Mouse (Mus musculus): ENCODE data around the gene Smurf1.
A peak's percentile ranks its signal among the peaks of the same experiment; 100 is the strongest.

Gene Smurf1

GRCm38 (mm10) chr5:144915828-144916227, 49.8 kb downstream of the Smurf1 start:
- no peak for DNase-seq (ENCODE audit: low read depth in 2 of 2, low spot score in 2 of 2)

DNA sequence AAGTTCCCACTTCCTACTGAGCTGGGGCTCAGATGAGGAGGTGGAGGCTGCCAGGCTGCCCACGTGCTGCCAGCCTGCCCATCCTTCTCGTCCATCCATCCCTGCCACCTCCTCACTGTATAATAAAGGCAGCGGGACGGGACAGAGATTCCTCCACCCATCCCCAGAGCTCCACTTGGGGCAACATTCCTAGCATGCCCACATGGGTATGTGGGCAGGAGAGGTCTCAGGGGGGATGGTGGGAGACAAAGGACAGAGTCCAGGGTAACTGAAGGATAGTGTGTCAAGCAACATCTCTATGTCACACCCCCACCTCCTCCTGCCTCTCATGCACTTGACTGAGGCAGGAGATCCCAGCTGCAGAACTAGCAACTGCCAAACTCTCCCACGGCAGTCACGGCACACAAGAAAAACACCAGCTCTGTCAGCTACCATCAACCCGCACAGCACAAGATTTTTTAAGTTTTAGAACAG, 51.2 kb downstream of the Smurf1 start:
- DNase-seq (ENCODE audit: low read depth in 2 of 2, low spot score in 2 of 2) = no peak

- no peak for DNase-seq (ENCODE audit: low read depth in 2 of 2, low spot score in 2 of 2)
Measured at GRCm38 (mm10) chr5:144913923-144914322, 51.7 kb downstream of the Smurf1 start.

DNA sequence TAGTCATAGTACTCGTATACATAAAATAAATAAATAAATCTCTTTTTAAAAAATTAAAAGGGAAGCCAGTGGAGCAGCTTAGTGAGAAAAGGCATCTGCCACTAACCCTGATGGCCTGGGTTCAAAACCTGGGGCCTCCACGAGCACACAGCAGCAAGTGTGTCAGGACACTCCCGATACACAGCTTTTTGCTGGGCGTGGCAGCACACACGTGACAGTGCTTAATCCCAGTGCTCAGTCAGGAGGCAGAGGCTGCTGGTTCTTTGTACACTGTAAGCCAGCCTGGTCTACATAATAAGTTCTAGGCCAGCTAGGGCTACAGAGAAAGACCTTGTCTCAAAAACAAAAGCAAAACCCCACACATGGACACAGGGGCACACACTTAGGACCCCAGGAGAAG, 52.3 kb downstream of the Smurf1 start:
- DNase-seq (ENCODE audit: low read depth in 2 of 2, low spot score in 2 of 2) = no peak

DNA sequence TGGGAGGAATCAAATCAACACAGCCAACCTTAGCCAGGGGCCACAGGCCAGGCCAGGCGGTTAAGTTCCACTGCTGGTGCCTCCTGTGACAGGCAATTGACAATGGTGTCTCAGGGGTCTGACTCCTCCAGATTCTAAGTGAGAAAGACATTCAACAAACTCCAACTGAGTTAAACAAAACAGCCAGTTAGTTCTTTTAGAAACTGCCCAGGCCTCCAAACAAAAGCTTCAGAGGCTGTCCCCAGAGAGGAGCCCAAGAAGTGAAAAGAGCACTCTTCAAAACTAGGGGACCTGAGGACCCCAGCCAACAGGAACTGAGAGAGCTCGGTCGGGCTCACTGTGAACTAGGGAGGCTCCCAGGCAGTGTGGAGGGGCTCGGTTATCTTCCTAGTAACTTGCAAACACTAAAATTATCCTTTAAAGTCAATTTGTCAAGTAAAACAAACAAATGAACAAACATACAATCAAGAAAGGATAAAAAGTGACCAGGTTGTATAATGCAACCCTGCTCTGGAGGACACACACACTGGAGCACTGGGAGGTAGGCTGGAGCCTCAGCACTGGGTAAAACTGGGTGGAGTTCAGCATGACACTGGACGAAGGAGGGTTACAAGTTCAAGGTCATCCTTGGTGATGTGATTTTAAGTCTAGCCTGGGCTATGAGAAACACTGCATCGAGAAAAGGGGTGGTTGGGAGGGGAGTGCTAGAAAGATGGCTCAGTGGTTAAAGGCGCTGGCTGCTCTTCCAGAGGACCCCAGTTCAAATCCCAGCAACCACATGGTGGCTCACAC, 52.9 kb downstream of the Smurf1 start:
- DNase-seq (ENCODE audit: low read depth in 2 of 2, low spot score in 2 of 2) = no peak

DNA sequence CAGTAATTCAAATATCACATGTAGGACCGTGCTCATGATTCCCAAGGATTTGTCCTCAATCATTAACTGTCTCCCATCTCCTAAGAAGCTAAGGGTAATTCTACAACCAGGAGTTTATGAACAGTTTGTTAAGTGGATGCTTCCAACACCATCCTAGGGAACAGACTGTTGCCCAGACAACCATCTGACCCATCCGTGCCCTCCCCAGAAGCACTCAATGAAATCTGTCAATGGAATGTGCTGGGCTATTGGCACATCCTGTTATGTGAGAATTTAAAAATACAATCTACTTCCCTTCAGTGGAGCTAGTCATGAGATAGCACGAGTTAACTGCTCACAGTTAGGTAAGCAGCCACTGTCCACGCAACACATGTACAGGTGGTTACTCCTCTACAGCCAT, 56.1 kb downstream of the Smurf1 start:
- DNase-seq (ENCODE audit: low read depth in 2 of 2, low spot score in 2 of 2) = no peak

DNA sequence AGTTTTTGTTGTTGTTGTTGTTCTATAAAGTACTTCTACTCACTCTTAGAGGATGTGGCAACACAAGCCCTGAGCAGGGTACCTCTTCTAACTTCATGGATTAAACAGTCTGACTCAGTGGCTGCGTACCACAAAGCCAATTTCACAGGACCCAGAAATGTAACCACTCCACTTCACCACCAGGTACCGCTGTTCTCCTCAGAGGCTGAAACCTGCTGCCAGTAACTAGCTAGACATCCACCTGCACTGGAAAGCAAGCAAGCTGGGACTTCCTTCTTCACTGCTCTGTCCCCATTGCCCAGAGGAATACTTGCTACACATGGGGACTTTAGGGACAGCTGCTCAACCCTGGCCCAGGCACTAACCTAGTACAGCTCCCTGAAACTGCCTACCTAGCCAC, 58.1 kb downstream of the Smurf1 start:
- DNase-seq (ENCODE audit: low read depth in 2 of 2, low spot score in 2 of 2) = peak in 1 of 2 experiments; percentile 18

DNA sequence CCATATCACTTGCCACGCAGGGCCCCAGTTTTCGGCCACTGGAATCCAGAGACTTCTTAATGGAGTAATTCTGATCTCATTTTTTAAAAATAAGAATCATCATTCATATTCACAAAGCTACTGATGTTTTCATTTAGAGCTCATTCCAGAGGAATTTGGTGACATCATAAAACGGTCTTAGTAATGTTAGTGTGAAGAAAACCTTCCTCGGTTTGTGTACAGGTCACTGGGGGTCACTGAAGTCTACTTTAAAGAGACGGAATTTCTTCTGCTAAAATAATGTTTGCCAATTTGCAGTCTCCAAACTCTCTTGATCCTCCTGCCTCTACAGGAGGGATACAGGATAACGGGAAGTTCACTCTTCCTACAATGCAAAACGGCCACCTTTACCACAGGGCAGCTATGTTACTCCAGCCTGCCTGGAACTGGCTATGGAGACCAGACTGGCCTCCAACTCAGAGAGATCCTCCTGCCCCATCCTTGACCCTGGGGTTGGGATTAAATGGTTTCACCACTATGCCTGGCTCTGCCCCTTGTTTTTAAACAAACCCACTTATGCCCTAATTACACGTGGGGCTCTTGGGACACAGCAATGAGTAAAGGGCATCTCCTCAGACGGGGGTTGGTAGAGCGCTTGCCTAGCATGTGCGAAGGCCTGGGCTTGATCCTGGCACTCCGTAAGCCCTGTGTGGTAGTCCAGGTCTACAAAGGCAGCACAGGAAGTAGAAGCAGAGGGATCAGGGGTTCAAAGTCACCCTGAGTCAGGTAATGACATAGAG, 61.1 kb downstream of the Smurf1 start:
- no peak for DNase-seq (ENCODE audit: low read depth in 2 of 2, low spot score in 2 of 2)

GRCm38 (mm10) chr5:144901791-144902190, 63.9 kb downstream of the Smurf1 start:
- DNase-seq (ENCODE audit: low read depth in 2 of 2, low spot score in 2 of 2) = no peak

GRCm38 (mm10) chr5:144901035-144901434, 64.6 kb downstream of the Smurf1 start:
- no peak for DNase-seq (ENCODE audit: low read depth in 2 of 2, low spot score in 2 of 2)

DNA sequence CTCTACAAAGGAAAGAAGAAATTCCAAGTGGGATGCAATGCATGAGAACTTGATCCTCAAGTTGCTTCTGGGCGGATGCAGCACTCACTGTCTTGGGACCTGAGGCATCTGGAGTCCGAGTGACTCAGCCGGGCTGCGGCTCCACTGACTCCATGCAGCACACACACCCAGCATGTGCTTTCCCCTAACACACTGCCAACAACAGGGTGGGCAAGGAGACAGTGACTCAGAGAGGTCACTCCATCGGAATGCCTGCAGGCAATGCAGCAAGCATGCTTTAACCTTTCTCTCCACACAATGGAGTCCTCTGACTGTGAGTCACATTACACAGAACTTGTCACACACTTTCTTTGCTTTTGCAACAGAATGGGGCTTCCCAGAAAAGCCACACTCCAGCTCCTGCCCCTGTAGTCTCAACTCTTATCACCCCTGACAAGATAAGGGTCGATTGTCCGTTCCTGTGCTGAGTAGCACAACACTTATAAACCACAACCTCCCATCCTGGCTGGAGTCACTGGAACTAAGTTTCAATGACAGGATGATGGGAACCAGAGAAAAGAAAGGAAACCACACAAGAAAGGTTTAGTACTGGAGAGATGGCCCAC, 67.1 kb downstream of the Smurf1 start:
- no peak for DNase-seq (ENCODE audit: low read depth in 2 of 2, low spot score in 2 of 2)

- no peak for DNase-seq (ENCODE audit: low read depth in 2 of 2, low spot score in 2 of 2)
Measured at GRCm38 (mm10) chr5:144897881-144898280, 67.8 kb downstream of the Smurf1 start.

GRCm38 (mm10) chr5:144891276-144891675, 74.4 kb downstream of the Smurf1 start:
- no peak for DNase-seq (ENCODE audit: low read depth in 2 of 2, low spot score in 2 of 2)

DNA sequence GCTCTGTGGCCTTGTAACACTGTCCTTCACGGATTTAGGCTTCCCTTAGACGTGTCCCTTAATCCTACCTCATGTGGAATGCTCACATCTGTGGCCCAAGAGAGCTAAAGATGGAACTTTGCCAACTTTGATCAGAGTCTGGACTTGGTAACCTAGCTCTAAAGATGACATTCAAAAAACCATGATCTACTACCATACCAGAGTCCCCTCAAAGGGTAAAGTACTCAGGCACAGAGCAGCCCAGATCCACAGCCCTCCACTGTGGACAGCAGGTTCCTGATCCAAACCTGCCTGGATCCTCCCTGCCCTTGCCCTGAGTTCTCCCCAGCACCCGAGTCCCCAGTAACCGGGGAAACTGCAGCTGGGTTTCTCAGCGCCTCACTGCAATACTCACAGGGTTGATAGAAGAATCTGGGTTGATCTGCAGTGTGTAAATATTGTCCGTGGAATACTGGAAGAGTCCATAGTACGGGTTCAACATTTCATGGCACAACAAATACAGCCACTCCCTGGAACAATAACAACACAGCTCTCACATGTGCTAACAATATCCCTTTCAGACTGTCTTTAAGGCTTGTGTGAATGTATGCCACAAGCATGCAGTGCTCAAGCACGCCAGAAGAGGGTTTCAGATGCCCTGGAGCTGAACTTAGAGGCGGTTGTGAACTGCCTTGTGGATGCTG, 79.5 kb downstream of the Smurf1 start:
- no peak for DNase-seq (ENCODE audit: low read depth in 2 of 2, low spot score in 2 of 2)

GRCm38 (mm10) chr5:144884629-144885217, 80.9 kb downstream of the Smurf1 start:
- no peak for DNase-seq (ENCODE audit: low read depth in 2 of 2, low spot score in 2 of 2)

- no peak for DNase-seq (ENCODE audit: low read depth in 2 of 2, low spot score in 2 of 2)
Measured at GRCm38 (mm10) chr5:144881670-144882399, 83.8 kb downstream of the Smurf1 start.

DNA sequence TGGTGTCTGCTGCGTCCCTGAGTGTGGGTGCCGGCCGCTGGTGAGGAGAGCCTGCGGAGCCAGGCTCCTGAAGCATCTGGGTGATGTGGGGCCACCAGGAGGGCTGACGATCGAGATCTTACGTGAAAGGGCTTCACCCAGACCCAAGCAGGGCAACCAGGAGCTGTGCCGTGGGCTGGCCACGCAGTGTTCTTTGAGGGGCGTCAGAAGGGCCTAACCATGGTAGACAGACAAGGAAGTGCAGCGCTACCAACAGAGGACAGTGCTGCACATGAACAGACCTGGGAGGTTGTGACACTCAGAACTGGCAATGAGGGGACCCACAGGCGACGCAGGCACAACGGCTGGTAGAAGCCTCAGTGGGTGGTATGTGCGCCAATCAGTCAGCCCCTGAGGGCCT, 88.6 kb downstream of the Smurf1 start:
- DNase-seq (ENCODE audit: low read depth in 2 of 2, low spot score in 2 of 2) = no peak

GRCm38 (mm10) chr5:144875892-144876291, 89.8 kb downstream of the Smurf1 start:
- DNase-seq (ENCODE audit: low read depth in 2 of 2, low spot score in 2 of 2) = peak; percentile 34 to 51

DNA sequence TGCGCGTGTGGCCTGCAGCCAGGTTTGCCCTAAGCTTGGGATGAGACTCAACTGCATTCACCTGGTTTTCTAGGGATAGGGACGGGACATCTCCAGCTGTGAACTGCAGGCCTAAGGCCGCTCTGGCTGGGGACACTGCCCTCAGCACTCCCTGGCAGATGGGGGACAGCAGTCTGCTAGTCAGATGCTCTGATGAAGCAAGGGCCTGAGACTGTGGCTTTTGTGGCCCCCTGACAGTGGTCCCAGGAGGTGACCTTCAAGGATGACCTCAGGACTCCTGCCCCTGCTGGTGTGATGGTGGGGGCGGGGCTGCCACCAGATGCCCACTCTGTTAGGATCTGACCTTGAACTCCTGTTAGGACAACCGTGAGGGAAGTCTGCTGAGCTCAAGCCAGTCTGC, 90.4 kb downstream of the Smurf1 start:
- no peak for DNase-seq (ENCODE audit: low read depth in 2 of 2, low spot score in 2 of 2)

DNA sequence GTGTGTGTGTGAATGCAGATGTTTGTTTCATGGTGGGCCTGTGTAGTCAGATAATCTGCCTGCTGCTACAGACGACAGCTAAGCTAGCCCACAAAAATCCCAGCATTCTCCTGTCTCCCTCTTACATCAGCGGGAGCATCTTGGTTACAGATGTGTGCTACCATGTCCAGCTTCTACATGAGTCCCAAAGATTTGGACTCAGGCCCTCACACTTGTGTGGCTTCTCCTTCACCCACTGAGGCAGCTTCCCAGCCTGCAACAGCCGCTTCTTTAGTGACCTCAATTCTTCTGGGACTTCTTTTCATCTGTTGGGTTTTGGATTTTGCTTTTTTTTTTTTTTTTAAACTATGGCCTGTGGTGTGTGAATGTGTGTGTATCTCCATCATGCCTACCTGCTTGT, 92.8 kb downstream of the Smurf1 start:
- DNase-seq (ENCODE audit: low read depth in 2 of 2, low spot score in 2 of 2) = no peak
